In the genomic region with DNA sequence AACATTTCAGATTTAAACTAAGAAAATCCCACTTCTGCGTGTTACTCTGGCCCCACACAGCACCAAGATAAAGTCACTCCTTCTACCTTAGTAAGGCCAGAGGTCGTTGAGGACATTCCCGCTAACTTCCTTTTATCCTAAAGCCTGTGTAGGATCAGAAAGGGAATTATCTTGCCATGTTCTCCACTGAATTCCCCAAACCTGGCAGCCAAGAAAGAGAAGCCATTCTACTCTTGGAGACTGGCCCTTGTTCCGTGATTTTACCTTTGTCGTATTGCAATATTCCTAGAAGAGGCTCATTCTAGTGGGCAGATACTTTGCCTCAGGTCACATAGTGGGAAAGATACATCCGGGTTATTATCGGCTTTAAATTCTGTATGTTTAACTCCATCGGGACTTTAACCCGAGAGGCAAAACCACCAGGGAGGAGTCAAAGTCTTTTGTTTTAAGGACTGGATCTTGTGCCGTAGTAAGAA, we compare ENCODE assay signal across 27 mouse cellular contexts. TPM values are rescaled to one million over a fixed set of nuclear protein-coding genes. Genes with fewer than 3 reads are reported as not detected.
"Had no signal": no experiment of that assay in that cellular context is flagged by ENCODE, and none has a peak within 500 bp of the region (broad histone marks: within the 10 kb centered on the region; RNA-seq: fewer than 3 reads in every experiment).

No protein-coding gene starts in this region.

- H3K36me3 ChIP-seq: embryonic facial prominence, embryonic 10.5 days; embryonic facial prominence, embryonic 12.5 days; embryonic facial prominence, embryonic 13.5 days; embryonic facial prominence, embryonic 15.5 days; forebrain, embryonic 10.5 days; forebrain, embryonic 12.5 days; forebrain, embryonic 15.5 days had no signal

- H3K4me2 ChIP-seq: embryonic facial prominence, embryonic 12.5 days; embryonic facial prominence, embryonic 13.5 days; embryonic facial prominence, embryonic 15.5 days; forebrain, embryonic 12.5 days; forebrain, embryonic 13.5 days; forebrain, embryonic 15.5 days had no signal

- H3K4me3 ChIP-seq: embryonic facial prominence, embryonic 10.5 days; embryonic facial prominence, embryonic 12.5 days; embryonic facial prominence, embryonic 13.5 days; embryonic facial prominence, embryonic 15.5 days; erythroblast, embryonic 14.5 days; forebrain, embryonic 10.5 days; forebrain, embryonic 12.5 days; forebrain, embryonic 13.5 days; forebrain, embryonic 15.5 days; gastrocnemius, adult 2 months; heart, adult 2 months had no signal

- H3K9ac ChIP-seq: embryonic facial prominence, embryonic 12.5 days; embryonic facial prominence, embryonic 13.5 days; embryonic facial prominence, embryonic 15.5 days; forebrain, embryonic 12.5 days; forebrain, embryonic 13.5 days; forebrain, embryonic 15.5 days; forebrain, postnatal 0 days had no signal

- H3K4me1 ChIP-seq: embryonic facial prominence, embryonic 10.5 days; embryonic facial prominence, embryonic 12.5 days; embryonic facial prominence, embryonic 13.5 days; embryonic facial prominence, embryonic 15.5 days; forebrain, embryonic 10.5 days; forebrain, embryonic 12.5 days; forebrain, embryonic 13.5 days; forebrain, embryonic 15.5 days had no signal

- H3K27me3 ChIP-seq: embryonic facial prominence, embryonic 12.5 days; embryonic facial prominence, embryonic 13.5 days; embryonic facial prominence, embryonic 15.5 days; forebrain, embryonic 12.5 days; forebrain, embryonic 13.5 days; forebrain, embryonic 15.5 days had no signal

- H3K9me3 ChIP-seq: embryonic facial prominence, embryonic 10.5 days; embryonic facial prominence, embryonic 12.5 days; embryonic facial prominence, embryonic 13.5 days; embryonic facial prominence, embryonic 15.5 days; forebrain, embryonic 10.5 days; forebrain, embryonic 12.5 days; forebrain, embryonic 13.5 days; forebrain, embryonic 15.5 days had no signal

- DNase-seq: cerebellum, adult 9-10 months; cerebellum, adult 9-11 months; cerebellum, postnatal 10 days; cerebellum, postnatal 14 days; cerebellum, postnatal 25 days; cerebellum, postnatal 36 days; embryo, embryonic 11 days; forebrain, postnatal 0 days; gastrocnemius, adult 2 months; gastrocnemius, postnatal 10 days; gastrocnemius, postnatal 14 days; gastrocnemius, postnatal 25 days; gastrocnemius, postnatal 36 days; heart, adult 11 months; heart, adult 18-20 months; heart, adult 2 months had no signal

- H3K27ac ChIP-seq: embryonic facial prominence, embryonic 10.5 days; embryonic facial prominence, embryonic 12.5 days; embryonic facial prominence, embryonic 13.5 days; embryonic facial prominence, embryonic 15.5 days; forebrain, embryonic 10.5 days; forebrain, embryonic 12.5 days; forebrain, embryonic 13.5 days; forebrain, embryonic 15.5 days; gastrocnemius, adult 2 months; heart, adult 2 months had no signal

- ATAC-seq: forebrain, embryonic 13.5 days; forebrain, embryonic 14.5 days; forebrain, embryonic 15.5 days; forebrain, embryonic 16.5 days; forebrain, postnatal 0 days had no signal

RNA-seq across cellular contexts. Expression of a gene that starts 21.5 kb away (rescaled TPM):
- polyA plus RNA-seq: erythroblast, embryonic 14.5 days had no signal
